Mouse (Mus musculus): ENCODE measurements at regions not wholly inside any gene's neighbourhood (a gene's known extent, or its start where the extent isn't known, plus 50 kb on each side); places are given as distances from the start of the nearest gene placed in this dataset.

DNA sequence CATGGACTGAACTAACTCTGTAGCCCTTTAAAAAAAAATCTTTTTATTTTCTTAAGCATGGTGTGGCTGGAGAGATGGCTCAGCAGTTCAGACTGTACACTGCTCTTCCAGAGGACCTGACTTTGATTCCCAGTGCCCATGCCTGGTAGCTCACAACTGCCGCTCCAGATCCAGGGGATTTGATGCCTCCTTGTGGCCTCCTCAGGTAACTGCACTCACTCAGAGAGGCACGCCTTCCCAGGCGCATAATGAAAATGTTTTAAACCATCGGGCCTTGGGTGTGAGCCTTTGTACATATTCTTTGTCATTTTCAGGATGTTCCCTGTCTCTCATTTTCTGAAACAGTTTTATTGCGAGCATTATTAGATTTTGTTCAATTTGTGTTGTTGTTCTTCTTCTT, 265.8 kb downstream of the Tcf7l2 start:
- Histone ChIP-seq H3K27me3 (ENCODE audit: insufficient read depth, low read length) (peaks cover 3% of the 10 kb centered on the region; the same call in 1 of the 2 replicates), H3K9me3 (ENCODE audit: low read length) (peaks cover 11% of the 10 kb centered on the region; the same call in 1 of the 2 replicates), H3K4me1 (replicated peaks; ENCODE audit: low read depth, low read length) (no peaks in the 10 kb centered on the region), H3K36me3 (ENCODE audit: insufficient read depth, low read length) (no peaks in the 10 kb centered on the region), H3K4me3 (replicated peaks; ENCODE audit: low read length) (no peak overlapping the region)
- TF ChIP-seq CTCF (conservative IDR thresholded peaks at IDR 0.05; ENCODE audit: low read length) = peak; percentile 70
- TF ChIP-seq POU5F1 (IDR thresholded peaks at IDR 0.05; ENCODE audit: borderline replicate concordance, low read length) = no peak
- TF ChIP-seq NANOG (IDR thresholded peaks at IDR 0.05; ENCODE audit: borderline replicate concordance, low read length) = no peak

DNA sequence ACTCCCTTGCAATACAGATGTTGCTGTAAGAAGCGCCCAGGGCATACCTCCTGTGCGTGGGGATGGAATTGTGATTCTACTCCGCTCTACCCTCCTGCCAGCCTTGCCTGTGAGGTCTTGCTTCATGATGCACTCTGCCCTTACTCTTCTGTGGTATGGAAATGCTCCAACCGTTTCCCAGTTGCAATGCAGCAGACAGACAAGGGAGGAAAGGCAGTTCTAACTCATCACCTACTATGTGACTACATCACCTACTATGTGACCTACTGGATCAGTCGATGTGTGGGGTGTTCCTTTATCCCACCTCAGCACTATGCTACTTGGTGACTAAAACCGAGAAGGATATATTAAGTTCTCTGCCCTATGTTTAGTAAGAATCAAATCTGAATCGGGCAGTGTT, 269.1 kb downstream of the Tcf7l2 start:
- Histone ChIP-seq H3K9me3 (ENCODE audit: low read length) (peaks cover 5% of the 10 kb centered on the region; the same call in 1 of the 2 replicates), H3K4me1 (replicated peaks; ENCODE audit: low read depth, low read length) (no peaks in the 10 kb centered on the region), H3K4me3 (replicated peaks; ENCODE audit: low read length) (no peak overlapping the region), H3K27me3 (ENCODE audit: insufficient read depth, low read length) (peaks cover 5% of the 10 kb centered on the region; the same call in 1 of the 2 replicates), H3K36me3 (ENCODE audit: insufficient read depth, low read length) (no peaks in the 10 kb centered on the region)
- TF ChIP-seq POU5F1 (IDR thresholded peaks at IDR 0.05; ENCODE audit: borderline replicate concordance, low read length) = no peak
- TF ChIP-seq NANOG (IDR thresholded peaks at IDR 0.05; ENCODE audit: borderline replicate concordance, low read length) = no peak
- no peak for TF ChIP-seq CTCF (conservative IDR thresholded peaks at IDR 0.05; ENCODE audit: low read length)

DNA sequence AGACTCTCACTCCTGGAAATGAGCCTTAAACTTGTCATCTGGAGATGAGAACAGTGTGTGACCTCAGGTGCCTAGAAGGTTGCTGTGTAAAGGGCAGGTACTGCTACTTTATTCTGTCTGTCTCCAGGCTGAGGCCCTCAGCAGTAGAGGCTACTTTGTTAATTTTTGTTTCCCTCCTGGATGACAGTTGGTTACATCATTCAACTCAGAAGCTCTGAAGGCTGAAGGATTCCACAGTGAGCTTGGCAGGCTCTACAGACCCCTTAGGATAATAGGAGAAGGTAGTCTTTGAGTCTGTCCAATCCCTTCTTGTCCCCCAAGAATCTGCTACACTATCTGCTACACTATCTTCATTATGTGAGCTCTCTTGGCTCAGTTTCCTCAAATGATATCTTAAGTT, 269.7 kb downstream of the Tcf7l2 start:
- TF ChIP-seq CTCF (conservative IDR thresholded peaks at IDR 0.05; ENCODE audit: low read length) = no peak
- TF ChIP-seq POU5F1 (IDR thresholded peaks at IDR 0.05; ENCODE audit: borderline replicate concordance, low read length) = no peak
- no peak for TF ChIP-seq NANOG (IDR thresholded peaks at IDR 0.05; ENCODE audit: borderline replicate concordance, low read length)
- Histone ChIP-seq H3K4me3 (replicated peaks; ENCODE audit: low read length) (no peak overlapping the region), H3K9me3 (ENCODE audit: low read length) (peaks cover 5% of the 10 kb centered on the region; the same call in 1 of the 2 replicates), H3K27me3 (ENCODE audit: insufficient read depth, low read length) (peaks cover 5% of the 10 kb centered on the region; the same call in 1 of the 2 replicates), H3K4me1 (replicated peaks; ENCODE audit: low read depth, low read length) (no peaks in the 10 kb centered on the region), H3K36me3 (ENCODE audit: insufficient read depth, low read length) (no peaks in the 10 kb centered on the region)

GRCm38 (mm10) chr19:56016548-56017346, 270.2 kb upstream of the Habp2 start:
- Histone ChIP-seq H3K4me3 (replicated peaks; ENCODE audit: low read length) (no peak overlapping the region), H3K9me3 (ENCODE audit: low read length) (peaks cover 26% of the 10 kb centered on the region), H3K4me1 (replicated peaks; ENCODE audit: low read depth, low read length) (no peaks in the 10 kb centered on the region), H3K27me3 (ENCODE audit: insufficient read depth, low read length) (peaks cover 7% of the 10 kb centered on the region; the same call in 1 of the 2 replicates), H3K36me3 (ENCODE audit: insufficient read depth, low read length) (no peaks in the 10 kb centered on the region)
- TF ChIP-seq POU5F1 (IDR thresholded peaks at IDR 0.05; ENCODE audit: borderline replicate concordance, low read length) (no peak), NANOG (IDR thresholded peaks at IDR 0.05; ENCODE audit: borderline replicate concordance, low read length) (no peak), CTCF (conservative IDR thresholded peaks at IDR 0.05; ENCODE audit: low read length) (no peak)

- no peak for TF ChIP-seq POU5F1 (IDR thresholded peaks at IDR 0.05; ENCODE audit: borderline replicate concordance, low read length)
- TF ChIP-seq NANOG (IDR thresholded peaks at IDR 0.05; ENCODE audit: borderline replicate concordance, low read length) = no peak
- TF ChIP-seq CTCF (conservative IDR thresholded peaks at IDR 0.05; ENCODE audit: low read length) = no peak
- Histone ChIP-seq H3K36me3 (ENCODE audit: insufficient read depth, low read length) (no peaks in the 10 kb centered on the region), H3K4me1 (replicated peaks; ENCODE audit: low read depth, low read length) (no peaks in the 10 kb centered on the region), H3K27me3 (ENCODE audit: insufficient read depth, low read length) (peaks cover 5% of the 10 kb centered on the region; the same call in 1 of the 2 replicates), H3K9me3 (ENCODE audit: low read length) (peaks cover 26% of the 10 kb centered on the region), H3K4me3 (replicated peaks; ENCODE audit: low read length) (no peak overlapping the region)
Measured at GRCm38 (mm10) chr19:56017524-56017923, 269.4 kb upstream of the Habp2 start.

GRCm38 (mm10) chr19:56019143-56019542, 267.8 kb upstream of the Habp2 start:
- Histone ChIP-seq H3K4me1 (replicated peaks; ENCODE audit: low read depth, low read length) (no peaks in the 10 kb centered on the region), H3K36me3 (ENCODE audit: insufficient read depth, low read length) (no peaks in the 10 kb centered on the region), H3K27me3 (ENCODE audit: insufficient read depth, low read length) (peaks cover 4% of the 10 kb centered on the region; the same call in 1 of the 2 replicates), H3K9me3 (ENCODE audit: low read length) (peaks cover 31% of the 10 kb centered on the region), H3K4me3 (replicated peaks; ENCODE audit: low read length) (no peak overlapping the region)
- TF ChIP-seq NANOG (IDR thresholded peaks at IDR 0.05; ENCODE audit: borderline replicate concordance, low read length) = no peak
- no peak for TF ChIP-seq CTCF (conservative IDR thresholded peaks at IDR 0.05; ENCODE audit: low read length)
- no peak for TF ChIP-seq POU5F1 (IDR thresholded peaks at IDR 0.05; ENCODE audit: borderline replicate concordance, low read length)

DNA sequence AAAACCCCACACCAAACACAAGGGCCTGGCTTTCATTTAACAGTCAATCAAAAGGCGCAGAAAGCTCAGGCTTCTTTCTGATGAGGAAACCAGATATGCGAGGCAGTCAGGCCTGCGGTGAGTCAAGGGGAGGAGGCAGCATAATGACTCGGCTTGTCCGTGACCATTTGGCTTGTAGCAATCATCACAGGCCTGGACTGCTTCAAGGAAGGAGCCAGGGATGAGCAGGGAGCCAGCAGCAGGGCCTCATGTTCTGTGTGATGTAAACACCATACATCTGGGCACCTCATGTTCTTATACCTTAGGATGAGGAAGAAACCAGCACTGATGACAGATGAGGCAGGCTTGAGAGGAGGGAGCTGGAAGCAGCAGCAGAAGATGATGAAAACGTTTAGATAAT, 264.6 kb upstream of the Habp2 start:
- Histone ChIP-seq H3K4me3 (replicated peaks; ENCODE audit: low read length) (no peak overlapping the region), H3K27me3 (ENCODE audit: insufficient read depth, low read length) (peaks cover 4% of the 10 kb centered on the region; the same call in 1 of the 2 replicates), H3K4me1 (replicated peaks; ENCODE audit: low read depth, low read length) (no peaks in the 10 kb centered on the region), H3K9me3 (ENCODE audit: low read length) (peaks cover 41% of the 10 kb centered on the region), H3K36me3 (ENCODE audit: insufficient read depth, low read length) (no peaks in the 10 kb centered on the region)
- TF ChIP-seq CTCF (conservative IDR thresholded peaks at IDR 0.05; ENCODE audit: low read length) (no peak), POU5F1 (IDR thresholded peaks at IDR 0.05; ENCODE audit: borderline replicate concordance, low read length) (no peak), NANOG (IDR thresholded peaks at IDR 0.05; ENCODE audit: borderline replicate concordance, low read length) (no peak)

GRCm38 (mm10) chr19:56024599-56024998, 262.3 kb upstream of the Habp2 start:
- Histone ChIP-seq H3K36me3 (ENCODE audit: insufficient read depth, low read length) (no peaks in the 10 kb centered on the region), H3K4me1 (replicated peaks; ENCODE audit: low read depth, low read length) (0 out of 2 replicates have a peak, but pooled peaks cover 4% of the 10 kb centered on the region), H3K4me3 (replicated peaks; ENCODE audit: low read length) (no peak overlapping the region), H3K27me3 (ENCODE audit: insufficient read depth, low read length) (peaks cover 13% of the 10 kb centered on the region), H3K9me3 (ENCODE audit: low read length) (peaks cover 42% of the 10 kb centered on the region)
- TF ChIP-seq POU5F1 (IDR thresholded peaks at IDR 0.05; ENCODE audit: borderline replicate concordance, low read length) (no peak), CTCF (conservative IDR thresholded peaks at IDR 0.05; ENCODE audit: low read length) (no peak), NANOG (IDR thresholded peaks at IDR 0.05; ENCODE audit: borderline replicate concordance, low read length) (no peak)

Data from E14TG2a.4 (cell line).